Mouse (Mus musculus) kidney, postnatal 0 days (tissue): ENCODE measurements at regions not wholly inside any gene's neighbourhood (a gene's known extent, or its start where the extent isn't known, plus 50 kb on each side); places are given as distances from the start of the nearest gene placed in this dataset.

Experiments used
- ATAC-seq: fragments of 200-750 bp; cut with Nextera tagmentation; replicated peaks from 2 replicates; pipeline ENCODE4 v1.8.0; 2017; ENCODE audit warnings: low read depth, moderate number of reproducible peaks, moderate TSS enrichment, moderate library complexity; ENCODE audit not compliant: low FRiP score
- DNase-seq: peaks from one replicate; pipeline ENCODE4 v3.0.0-alpha.2; 2016; ENCODE audit warnings: low spot score
- H3K27ac ChIP-seq: fragments of 300-500 bp; sonication (generic); 2 replicates; pipeline ENCODE4 v1.5.1; 2014; ENCODE audit warnings: mild to moderate bottlenecking
- H3K27me3 ChIP-seq: fragments of 300-500 bp; sonication (generic); 2 replicates; pipeline ENCODE4 v1.6.1; 2014; ENCODE audit warnings: low read length, mixed read lengths; ENCODE audit not compliant: insufficient read depth
- H3K36me3 ChIP-seq: fragments of 300-500 bp; sonication (generic); 2 replicates; pipeline ENCODE4 v1.6.1; 2014; ENCODE audit warnings: low read length, mixed read lengths; ENCODE audit not compliant: insufficient read depth
- H3K4me1 ChIP-seq: fragments of 300-500 bp; sonication (generic); replicated peaks from 2 replicates; pipeline ENCODE4 v1.6.1; 2014; ENCODE audit warnings: antibody characterized with exemption, low read length, mixed read lengths; ENCODE audit not compliant: insufficient read depth
- H3K4me2 ChIP-seq: fragments of 300-500 bp; sonication (generic); 2 replicates; pipeline ENCODE4 v1.6.1; 2014; ENCODE audit warnings: mild to moderate bottlenecking, low read length, moderate library complexity, mixed read lengths
- H3K4me3 ChIP-seq: fragments of 300-500 bp; sonication (generic); replicated peaks from 2 replicates; pipeline ENCODE4 v1.5.1; 2014; ENCODE audit warnings: low read depth, low read length
- H3K9ac ChIP-seq: fragments of 300-500 bp; sonication (generic); 2 replicates; pipeline ENCODE4 v1.6.1; 2014; ENCODE audit warnings: low read depth, low read length
- H3K9me3 ChIP-seq: fragments of 300-500 bp; sonication (generic); replicated peaks from 2 replicates; pipeline ENCODE4 v1.6.1; 2016; ENCODE audit warnings: low read length, inconsistent platforms, mixed read lengths
- CTCF ChIP-seq: IDR thresholded peaks from 2 replicates; pipeline ENCODE4 v1.5.1; 2016; ENCODE audit warnings: antibody characterized with exemption, low read depth, mild to moderate bottlenecking, moderate library complexity
- WGBS: fragments of 180-500 bp; shearing (Covaris S2); extraction: QIAGEN DNeasy Blood & Tissue Kit; methylation state at CpG from one replicate; pipeline ENCODE4 v1.1.7; 2014; 5-methylcytosine and 5-hydroxymethylcytosine counted together

DNA sequence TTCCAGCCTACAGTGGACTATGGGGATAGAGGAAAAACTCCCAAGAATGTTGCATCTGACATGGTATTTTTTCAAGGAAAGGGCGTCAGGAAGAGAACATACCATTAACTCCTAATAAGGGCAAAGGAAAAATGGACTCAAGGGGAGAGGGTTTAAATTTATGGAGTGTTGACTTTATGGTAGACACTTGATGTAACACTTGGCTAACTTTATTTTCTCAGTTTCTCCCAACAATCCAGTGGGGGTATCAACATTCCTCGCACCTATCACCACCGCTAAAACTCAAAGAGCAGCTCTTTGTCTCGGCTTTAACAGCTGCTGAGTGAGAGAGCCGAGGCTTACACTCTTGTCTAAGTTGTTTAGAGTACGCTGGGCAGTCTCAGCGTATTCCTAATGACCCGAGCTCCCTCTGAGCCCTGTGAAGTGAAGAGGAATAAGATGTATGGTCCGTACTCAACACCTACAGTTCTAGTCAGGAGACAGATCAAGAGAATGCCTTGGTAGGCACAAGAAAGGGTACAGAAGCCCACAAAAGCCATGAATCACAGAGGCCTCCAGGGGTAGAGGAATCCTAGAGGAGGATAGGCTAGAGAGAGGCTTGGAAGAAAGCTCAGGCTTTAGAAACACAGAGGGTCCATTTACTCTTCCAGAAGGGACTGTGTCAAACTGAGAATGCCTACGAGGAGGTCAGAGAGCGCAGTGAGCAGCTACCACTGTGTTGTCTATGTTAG lies 236.4 kb downstream of the Gm5426 start:
- peak; percentile 60 for DNase-seq
- H3K4me2 ChIP-seq: no peak overlapping the region
- no peak overlapping the region for H3K27ac ChIP-seq
- H3K4me3 ChIP-seq: no peak overlapping the region
- H3K27me3 ChIP-seq: no peaks in the 10 kb centered on the region
- H3K36me3 ChIP-seq: no peaks in the 10 kb centered on the region
- H3K4me1 ChIP-seq: peaks cover 8% of the 10 kb centered on the region
- H3K9ac ChIP-seq: no peak overlapping the region
- WGBS: 33% methylated on average over 11 of the region's 11 CpGs
- no peak for ATAC-seq
- no peaks in the 10 kb centered on the region for H3K9me3 ChIP-seq
- TF ChIP-seq CTCF: no peak

DNA sequence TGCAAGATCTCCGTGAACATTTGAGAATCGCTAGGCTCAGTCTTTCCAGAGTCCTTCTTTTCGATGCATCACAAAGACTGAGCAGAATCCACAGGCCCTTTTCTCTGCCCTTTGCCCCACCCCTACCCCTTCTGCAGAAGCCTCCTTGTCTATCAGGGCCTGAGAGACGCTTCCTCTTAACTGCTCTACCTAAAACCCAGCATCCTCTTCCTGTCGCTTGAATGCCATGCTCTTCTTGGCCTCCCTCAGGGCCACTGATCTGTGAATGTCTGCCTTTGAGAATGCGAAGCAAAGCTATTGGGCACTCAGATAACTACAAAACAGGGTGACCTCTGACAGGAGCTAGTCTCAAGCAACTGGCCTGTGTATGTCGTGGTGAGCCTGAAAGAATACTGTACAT lies 237.1 kb downstream of the Gm5426 start:
- no peak overlapping the region for H3K27ac ChIP-seq
- 63% methylated on average over 7 of the region's 7 CpGs for WGBS
- no peak overlapping the region for H3K4me2 ChIP-seq
- H3K9me3 ChIP-seq: no peaks in the 10 kb centered on the region
- ATAC-seq (no peak), DNase-seq (no peak)
- no peak for TF ChIP-seq CTCF
- no peaks in the 10 kb centered on the region for H3K36me3 ChIP-seq
- H3K4me1 ChIP-seq: peaks cover 8% of the 10 kb centered on the region
- H3K4me3 ChIP-seq: no peak overlapping the region
- no peak overlapping the region for H3K9ac ChIP-seq
- H3K27me3 ChIP-seq: no peaks in the 10 kb centered on the region

GRCm38 (mm10) chr10:96374293-96375069 lies 238.1 kb downstream of the Gm5426 start:
- Histone ChIP-seq H3K4me1 (peaks cover 8% of the 10 kb centered on the region), H3K36me3 (no peaks in the 10 kb centered on the region), H3K27me3 (no peaks in the 10 kb centered on the region), H3K9ac (no peak overlapping the region), H3K4me2 (no peak overlapping the region), H3K27ac (no peak overlapping the region), H3K9me3 (no peaks in the 10 kb centered on the region), H3K4me3 (no peak overlapping the region)
- 81% methylated on average over 12 of the region's 12 CpGs for WGBS
- DNase-seq (no peak), ATAC-seq (no peak)
- TF ChIP-seq CTCF: no peak

GRCm38 (mm10) chr10:96375070-96375447 lies 238.7 kb downstream of the Gm5426 start:
- H3K27me3 ChIP-seq: no peaks in the 10 kb centered on the region
- H3K36me3 ChIP-seq: no peaks in the 10 kb centered on the region
- H3K4me3 ChIP-seq: no peak overlapping the region
- no peak overlapping the region for H3K4me2 ChIP-seq
- no peak for TF ChIP-seq CTCF
- H3K27ac ChIP-seq: no peak overlapping the region
- H3K4me1 ChIP-seq: peaks cover 8% of the 10 kb centered on the region
- no peaks in the 10 kb centered on the region for H3K9me3 ChIP-seq
- DNase-seq: no peak
- no peak for ATAC-seq
- no peak overlapping the region for H3K9ac ChIP-seq
- WGBS: 93% methylated on average over 3 of the region's 3 CpGs

DNA sequence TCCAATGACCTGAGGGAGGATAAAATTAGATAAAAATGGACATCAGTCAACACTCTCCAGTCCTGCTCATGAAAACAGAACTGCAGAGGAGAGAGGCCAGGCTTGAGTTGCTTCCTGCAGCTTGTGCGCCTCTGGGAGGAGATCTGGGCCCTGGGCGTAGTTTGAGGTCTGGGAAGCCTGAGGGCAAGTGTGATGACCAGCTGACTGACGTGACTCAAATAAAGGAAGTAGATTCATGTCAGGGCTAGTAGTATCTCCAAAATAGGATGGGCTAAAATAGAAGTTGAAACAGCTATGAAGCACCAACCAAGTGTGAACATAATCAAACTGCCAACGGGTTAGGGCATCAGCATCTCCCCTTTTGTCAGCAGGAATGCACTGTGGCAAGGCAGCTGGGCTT lies 239.3 kb upstream of the Btg1 start:
- no peaks in the 10 kb centered on the region for H3K27me3 ChIP-seq
- DNase-seq (no peak), ATAC-seq (no peak)
- H3K9ac ChIP-seq: no peak overlapping the region
- no peak overlapping the region for H3K27ac ChIP-seq
- no peak overlapping the region for H3K4me3 ChIP-seq
- peaks cover 8% of the 10 kb centered on the region for H3K4me1 ChIP-seq
- WGBS: 84% methylated on average over 4 of the region's 4 CpGs
- no peaks in the 10 kb centered on the region for H3K9me3 ChIP-seq
- H3K36me3 ChIP-seq: no peaks in the 10 kb centered on the region
- TF ChIP-seq CTCF: no peak
- H3K4me2 ChIP-seq: no peak overlapping the region

GRCm38 (mm10) chr10:96379016-96379771 lies 237.6 kb upstream of the Btg1 start:
- H3K4me3 ChIP-seq: no peak overlapping the region
- no peak for TF ChIP-seq CTCF
- H3K36me3 ChIP-seq: no peaks in the 10 kb centered on the region
- DNase-seq: no peak
- no peak overlapping the region for H3K9ac ChIP-seq
- no peak overlapping the region for H3K4me2 ChIP-seq
- no peaks in the 10 kb centered on the region for H3K9me3 ChIP-seq
- no peak for ATAC-seq
- H3K27me3 ChIP-seq: no peaks in the 10 kb centered on the region
- H3K27ac ChIP-seq: no peak overlapping the region
- 67% methylated on average over 9 of the region's 9 CpGs for WGBS
- no peaks in the 10 kb centered on the region for H3K4me1 ChIP-seq
